Mouse (Mus musculus) testis, adult 2 months (tissue): ENCODE results near the gene Armc9. TPM values are rescaled to one million over a fixed set of nuclear protein-coding genes. Genes with fewer than 3 reads are reported as not detected.
A peak's percentile ranks its signal among the peaks of the same experiment; 100 is the strongest.

Experiments used
- H3K27ac ChIP-seq: fragments of 200-500 bp; 2 replicates; pipeline ENCODE4 v1.5.1; 2012; ENCODE audit warnings: low read depth, low read length; ENCODE audit not compliant: control insufficient read depth, insufficient read depth
- H3K27me3 ChIP-seq: fragments of 200-500 bp; 2 replicates; pipeline ENCODE4 v1.6.1; 2012; ENCODE audit warnings: mild to moderate bottlenecking, low read length, moderate library complexity; ENCODE audit not compliant: control insufficient read depth, insufficient read depth
- H3K36me3 ChIP-seq: fragments of 200-500 bp; 2 replicates; pipeline ENCODE4 v1.6.1; 2012; ENCODE audit warnings: mild to moderate bottlenecking, low read length; ENCODE audit not compliant: control insufficient read depth, insufficient read depth
- H3K4me1 ChIP-seq: fragments of 200-500 bp; 2 replicates; pipeline ENCODE4 v1.6.1; 2012; ENCODE audit warnings: low read length; ENCODE audit not compliant: control insufficient read depth, insufficient read depth
- H3K4me3 ChIP-seq: fragments of 200-500 bp; 2 replicates; pipeline ENCODE4 v1.5.1; 2012; ENCODE audit warnings: low read depth, mild to moderate bottlenecking, low read length, moderate library complexity, mixed read lengths; ENCODE audit not compliant: control insufficient read depth
- CTCF ChIP-seq: fragments of 200-500 bp; IDR thresholded peaks from 2 replicates; pipeline ENCODE4 v1.5.1; 2012; ENCODE audit warnings: low read depth, mild to moderate bottlenecking, inconsistent platforms, low read length, moderate library complexity; ENCODE audit not compliant: control insufficient read depth, insufficient read depth, insufficient replicate concordance
- POLR2A ChIP-seq: fragments of 200-500 bp; IDR thresholded peaks from 2 replicates; pipeline ENCODE4 v1.6.1; 2012; ENCODE audit warnings: low read depth, mild to moderate bottlenecking, inconsistent platforms, low read length, moderate library complexity; ENCODE audit not compliant: control insufficient read depth
- polyA plus RNA-seq: library from polyadenylated mRNA; depleted of rRNA; stranded (reverse); fragments of >200 nt; gene quantifications from 2 replicates; pipeline ENCODE4 v1.2.3, GENCODE M21; 2012

The Armc9 gene
- polyA plus RNA-seq, 1 experiment = 36.5 TPM

- Histone ChIP-seq H3K4me3 (no peak overlapping the region), H3K36me3 (peaks cover 8% of the 10 kb centered on the region), H3K27me3 (no peaks in the 10 kb centered on the region), H3K27ac (no peak overlapping the region), H3K4me1 (no peaks in the 10 kb centered on the region)
- TF ChIP-seq CTCF (no peak), POLR2A (no peak)
These were observed 56.1 kb downstream of the Armc9 start for GRCm38 (mm10) chr1:86210676-86211075.

- Histone ChIP-seq H3K4me3 (no peak overlapping the region), H3K27me3 (no peaks in the 10 kb centered on the region), H3K4me1 (no peaks in the 10 kb centered on the region), H3K36me3 (peaks cover 10% of the 10 kb centered on the region), H3K27ac (no peak overlapping the region)
- TF ChIP-seq POLR2A = no peak
- TF ChIP-seq CTCF = no peak
These were observed 56.9 kb downstream of the Armc9 start for GRCm38 (mm10) chr1:86211498-86211897.

- Histone ChIP-seq H3K4me3 (no peak overlapping the region), H3K27me3 (no peaks in the 10 kb centered on the region), H3K27ac (no peak overlapping the region), H3K36me3 (peaks cover 10% of the 10 kb centered on the region), H3K4me1 (no peaks in the 10 kb centered on the region)
- TF ChIP-seq CTCF (no peak), POLR2A (no peak)
These were observed 58.2 kb downstream of the Armc9 start for GRCm38 (mm10) chr1:86212731-86213130.

DNA sequence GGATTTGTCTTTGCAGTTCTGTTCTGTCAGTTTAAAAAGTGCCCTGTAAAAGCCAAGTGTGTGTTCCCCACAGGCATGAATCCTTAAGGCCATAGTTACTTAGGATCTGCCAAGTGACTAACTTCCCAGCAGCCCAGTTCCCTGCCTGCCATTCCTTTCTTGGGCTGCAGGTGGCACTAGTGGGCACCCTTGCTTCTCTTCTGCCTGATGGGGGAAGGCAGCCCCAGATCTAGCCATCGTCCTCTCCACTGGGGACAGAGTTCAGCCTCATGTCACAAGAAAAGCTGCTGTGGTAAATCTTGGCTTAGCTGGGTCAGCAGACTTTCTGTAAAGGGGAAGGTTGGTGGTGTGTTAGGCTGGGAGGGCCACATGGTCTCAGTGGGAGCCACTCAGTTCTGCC, 59.6 kb downstream of the Armc9 start:
- Histone ChIP-seq H3K36me3 (peaks cover 7% of the 10 kb centered on the region), H3K27ac (no peak overlapping the region), H3K4me1 (no peaks in the 10 kb centered on the region), H3K27me3 (no peaks in the 10 kb centered on the region), H3K4me3 (no peak overlapping the region)
- TF ChIP-seq POLR2A = no peak
- peak; percentile 87; the same call in 1 of the 2 replicates for TF ChIP-seq CTCF

DNA sequence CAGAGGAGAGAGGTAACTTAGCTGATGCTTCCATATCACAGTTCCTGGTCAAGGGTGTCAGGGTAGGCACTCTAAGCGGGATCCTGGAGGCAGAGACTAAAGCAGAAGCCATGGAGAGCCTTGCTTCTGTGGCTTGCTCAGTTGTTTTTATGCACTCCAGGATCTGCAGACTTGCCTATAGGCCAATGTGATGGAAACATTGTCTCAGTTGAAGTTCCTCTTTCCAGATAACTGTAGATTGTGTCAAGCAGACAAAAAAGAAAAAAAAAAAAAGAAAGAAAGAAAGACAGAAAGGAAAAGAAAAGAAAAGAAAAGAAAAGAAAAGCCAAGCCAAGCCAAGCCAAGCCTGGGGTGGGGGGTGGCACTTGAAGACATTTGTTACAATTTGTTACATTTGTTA, 60.7 kb downstream of the Armc9 start:
- H3K4me3 ChIP-seq = no peak overlapping the region
- no peak overlapping the region for H3K27ac ChIP-seq
- H3K36me3 ChIP-seq = peaks cover 4% of the 10 kb centered on the region
- TF ChIP-seq CTCF = no peak
- TF ChIP-seq POLR2A = no peak
- no peaks in the 10 kb centered on the region for H3K4me1 ChIP-seq
- H3K27me3 ChIP-seq = no peaks in the 10 kb centered on the region

- no peak for TF ChIP-seq CTCF
- TF ChIP-seq POLR2A = no peak
- H3K36me3 ChIP-seq = peaks cover 4% of the 10 kb centered on the region
- H3K4me3 ChIP-seq = no peak overlapping the region
- H3K27me3 ChIP-seq = no peaks in the 10 kb centered on the region
- no peak overlapping the region for H3K27ac ChIP-seq
- no peaks in the 10 kb centered on the region for H3K4me1 ChIP-seq
These were observed 61.8 kb downstream of the Armc9 start for GRCm38 (mm10) chr1:86216412-86216811.

DNA sequence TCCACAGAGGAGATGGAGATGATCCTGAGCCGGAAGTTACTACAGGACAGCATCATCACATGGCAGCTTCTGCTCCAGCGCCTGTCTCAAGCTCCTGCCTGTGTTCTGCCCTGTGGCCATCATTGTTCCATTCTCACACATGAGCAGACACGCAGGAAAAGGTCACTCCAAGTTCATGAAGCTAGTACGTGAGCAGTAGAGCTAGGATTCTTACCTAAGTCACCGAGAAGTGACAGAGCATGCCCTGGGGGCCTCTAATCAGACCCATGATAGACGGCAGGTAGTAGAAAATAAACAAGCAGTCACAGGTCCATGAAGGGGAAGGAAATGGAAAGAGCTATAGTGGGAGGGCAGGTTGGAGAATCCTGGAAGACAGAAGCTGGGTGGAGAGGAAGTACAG, 63.4 kb downstream of the Armc9 start:
- Histone ChIP-seq H3K27ac (no peak overlapping the region), H3K4me3 (peak overlapping the region; percentile 76), H3K36me3 (peaks cover 4% of the 10 kb centered on the region), H3K4me1 (no peaks in the 10 kb centered on the region), H3K27me3 (no peaks in the 10 kb centered on the region)
- TF ChIP-seq POLR2A = no peak
- TF ChIP-seq CTCF = no peak

DNA sequence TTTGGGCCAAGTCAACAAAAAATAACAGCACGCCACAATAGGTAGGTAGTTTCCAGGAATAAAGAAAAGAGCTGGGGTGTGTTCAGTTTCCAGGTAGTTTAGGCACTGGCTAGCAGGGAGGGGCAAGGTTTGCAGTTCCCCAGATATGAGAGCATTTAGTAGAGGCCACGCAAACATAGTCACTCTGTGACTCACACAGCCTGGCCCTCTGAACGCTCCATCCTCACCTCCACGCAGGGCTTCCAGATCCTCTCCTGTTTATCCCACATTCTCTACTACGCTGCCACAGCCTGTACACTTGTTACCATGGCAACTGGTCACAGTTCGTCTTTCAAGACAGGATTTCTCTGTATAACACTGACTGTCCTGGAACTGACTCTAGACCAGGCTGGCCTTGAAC, 70.6 kb downstream of the Armc9 start:
- H3K27ac ChIP-seq = no peak overlapping the region
- H3K4me3 ChIP-seq = no peak overlapping the region
- H3K27me3 ChIP-seq = no peaks in the 10 kb centered on the region
- TF ChIP-seq CTCF (no peak), POLR2A (no peak)
- no peaks in the 10 kb centered on the region for H3K36me3 ChIP-seq
- H3K4me1 ChIP-seq = no peaks in the 10 kb centered on the region

- Histone ChIP-seq H3K27ac (no peak overlapping the region), H3K27me3 (no peaks in the 10 kb centered on the region), H3K4me1 (no peaks in the 10 kb centered on the region), H3K4me3 (no peak overlapping the region), H3K36me3 (no peaks in the 10 kb centered on the region)
- TF ChIP-seq POLR2A = no peak
These were observed 74.1 kb downstream of the Armc9 start for GRCm38 (mm10) chr1:86228653-86229052.
